ENCODE assay signal across 7 mouse cellular contexts in the genomic region with DNA sequence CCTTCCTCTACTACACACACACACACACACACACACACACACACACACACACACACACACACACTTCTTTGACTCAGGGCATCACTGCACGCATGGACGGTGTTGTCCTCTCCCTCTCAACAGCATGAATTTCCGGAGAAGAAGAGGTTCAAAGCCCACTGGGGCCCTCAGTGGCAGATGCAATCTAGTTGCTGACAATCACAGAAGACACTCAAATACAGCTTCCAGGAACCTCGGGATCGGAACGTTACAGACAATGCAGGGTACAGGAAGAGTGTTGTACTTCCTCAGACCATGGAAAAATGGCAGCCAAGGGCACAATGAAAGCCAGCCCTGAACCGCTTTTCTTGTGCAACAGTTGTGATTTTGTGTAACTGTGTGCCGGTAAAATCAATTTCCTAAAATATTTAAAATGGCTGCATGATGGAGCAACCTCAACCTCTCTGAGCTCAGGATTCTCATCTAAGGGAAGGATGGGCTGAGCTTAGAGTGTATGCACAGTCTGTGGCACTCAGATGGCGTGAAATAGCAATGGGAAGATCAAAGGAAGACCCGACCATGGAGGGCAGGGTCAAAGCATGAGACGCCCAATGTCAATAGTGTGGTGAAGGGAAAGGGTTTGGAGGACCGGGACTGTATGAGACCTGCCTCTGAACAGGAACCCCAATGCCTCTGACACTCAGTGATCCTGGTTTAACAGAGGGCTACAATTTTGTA. TPM values are rescaled to one million over a fixed set of nuclear protein-coding genes. Genes with fewer than 3 reads are reported as not detected.
A peak's percentile ranks its signal among the peaks of the same experiment; 100 is the strongest.
DNase-seq lines count a peak whose midpoint lies in the region; ATAC-seq and TF ChIP-seq lines count a peak whose summit lies in the region.

No protein-coding gene starts in this region.

- peak overlapping the region; percentile 44 for H3K4me2 ChIP-seq in lung, embryonic 16.5 days (ENCODE audit: low read depth, low read length)

- peak overlapping the region; percentile 1; the same call in 1 of the 2 replicates for H3K9ac ChIP-seq in lung, embryonic 16.5 days (ENCODE audit: low read length)

- no peaks in the 10 kb centered on the region for H3K27me3 ChIP-seq in hindbrain, embryonic 10.5 days (ENCODE audit: insufficient read depth, poor library complexity, severe bottlenecking)
- no peaks in the 10 kb centered on the region for H3K27me3 ChIP-seq in lung, embryonic 16.5 days (ENCODE audit: control insufficient read depth, insufficient read depth, low read depth, low read length)
- H3K27me3 ChIP-seq in small intestine, adult 2 months (ENCODE audit: control insufficient read depth, insufficient read depth, low read length): no peaks in the 10 kb centered on the region

- peak overlapping the region; percentile 25 for H3K27ac ChIP-seq in hindbrain, embryonic 10.5 days
- peak overlapping the region; percentile 45 for H3K27ac ChIP-seq in lung, embryonic 16.5 days (ENCODE audit: low read length)
- H3K27ac ChIP-seq in small intestine, adult 2 months (ENCODE audit: insufficient read depth, low read depth, low read length): peak overlapping the region; percentile 33

- TF ChIP-seq POLR2A in brain, embryonic 14.5 days (IDR thresholded peaks at IDR 0.05; ENCODE audit: borderline replicate concordance, extremely low read depth, insufficient read depth, insufficient read length, poor library complexity, severe bottlenecking): no peak
- TF ChIP-seq POLR2A in small intestine, adult 2 months (IDR thresholded peaks at IDR 0.05; ENCODE audit: low read depth, low read length): no peak

- peak; percentile 35 to 38 for DNase-seq in B cell, adult 2 months
- peak; percentile 43 for DNase-seq in brain, embryonic 14.5 days (ENCODE audit: low read depth)
- no peak for DNase-seq in hindbrain, embryonic 10.5 days (ENCODE audit: low spot score)
- DNase-seq in frontal cortex, postnatal 14 days (ENCODE audit: low spot score in 2 of 2): no peak
- DNase-seq in frontal cortex, postnatal 36 days (ENCODE audit: low spot score in 2 of 2): no peak

- no peaks in the 10 kb centered on the region for H3K9me3 ChIP-seq in hindbrain, embryonic 10.5 days
- H3K9me3 ChIP-seq in lung, embryonic 16.5 days (ENCODE audit: control insufficient read depth, low read length): no peaks in the 10 kb centered on the region

- H3K36me3 ChIP-seq in hindbrain, embryonic 10.5 days: no peaks in the 10 kb centered on the region
- no peaks in the 10 kb centered on the region for H3K36me3 ChIP-seq in lung, embryonic 16.5 days (ENCODE audit: control insufficient read depth, insufficient read depth, low read length)
- H3K36me3 ChIP-seq in small intestine, adult 2 months (ENCODE audit: control insufficient read depth, insufficient read depth, low read length): no peaks in the 10 kb centered on the region

- 74% methylated on average over 12 of the region's 12 CpGs for WGBS in hindbrain, embryonic 10.5 days
- WGBS in lung, embryonic 16.5 days: 36% methylated on average over 12 of the region's 12 CpGs
- WGBS in small intestine, adult 2 months: 72% methylated on average over 12 of the region's 12 CpGs

- H3K4me3 ChIP-seq in hindbrain, embryonic 10.5 days: no peak overlapping the region
- no peak overlapping the region; the same call in 1 of the 2 replicates for H3K4me3 ChIP-seq in lung, embryonic 16.5 days (ENCODE audit: low read length)
- no peak overlapping the region for H3K4me3 ChIP-seq in small intestine, adult 2 months (ENCODE audit: low read depth, low read length)

- TF ChIP-seq CTCF in brain, embryonic 14.5 days (IDR thresholded peaks at IDR 0.05; ENCODE audit: borderline replicate concordance, extremely low read depth, insufficient read depth, insufficient read length): no peak
- TF ChIP-seq CTCF in small intestine, adult 2 months (IDR thresholded peaks at IDR 0.05; ENCODE audit: extremely low read depth, insufficient read length, insufficient replicate concordance, low read depth, low read length): no peak

- no peak; the same call in 1 of the 2 replicates for ATAC-seq in lung, embryonic 16.5 days (ENCODE audit: low read depth)

- H3K4me1 ChIP-seq in hindbrain, embryonic 10.5 days (replicated peaks): peaks cover 44% of the 10 kb centered on the region
- peaks cover 24% of the 10 kb centered on the region for H3K4me1 ChIP-seq in lung, embryonic 16.5 days (replicated peaks; ENCODE audit: control insufficient read depth, insufficient read depth, low read length)
- H3K4me1 ChIP-seq in small intestine, adult 2 months (ENCODE audit: control insufficient read depth, insufficient read depth, insufficient read length, low read length): peaks cover 12% of the 10 kb centered on the region

RNA-seq across cellular contexts. Expression of a gene that starts 33.3 kb away (rescaled TPM):
- 25.8 and 42.7 TPM in 2 replicates for polyA plus RNA-seq in brain, embryonic 14.5 days (2012; rRNA removed)
- 21.7 and 28.3 TPM in 2 replicates for polyA plus RNA-seq in hindbrain, embryonic 10.5 days (2016; fragmentation: Nextera tagmentation; extraction: Ambion mirVana)
- polyA plus RNA-seq in lung, embryonic 16.5 days (2015; fragmentation: Nextera tagmentation; extraction: Ambion mirVana): 25.6 and 25.8 TPM in 2 replicates
- polyA plus RNA-seq in small intestine, adult 2 months (2012; rRNA removed): 4.0 and 4.1 TPM in 2 replicates

Comparison
In these comparisons a context has a peak if more than half of its experiments do, and no peak if none do; other contexts are left out.
1. DNase-seq: peak in B cell, adult 2 months (2 of 2) and brain, embryonic 14.5 days (single experiment); none in hindbrain, embryonic 10.5 days (single experiment), frontal cortex, postnatal 14 days (0 of 2) and frontal cortex, postnatal 36 days (0 of 2).
2. Peak in every context shown above with its lines, with median percentiles within 50 percentile points of each other: H3K27ac ChIP-seq.